Mouse (Mus musculus) NIH3T3 (cell line): Measurements from ENCODE around the gene Sugp2.

ENCODE experiments used
- DNase-seq: peaks from one replicate; pipeline ENCODE4 v3.0.0-alpha.2; 2012; ENCODE audit warnings: low read depth

Gene Sugp2

DNA sequence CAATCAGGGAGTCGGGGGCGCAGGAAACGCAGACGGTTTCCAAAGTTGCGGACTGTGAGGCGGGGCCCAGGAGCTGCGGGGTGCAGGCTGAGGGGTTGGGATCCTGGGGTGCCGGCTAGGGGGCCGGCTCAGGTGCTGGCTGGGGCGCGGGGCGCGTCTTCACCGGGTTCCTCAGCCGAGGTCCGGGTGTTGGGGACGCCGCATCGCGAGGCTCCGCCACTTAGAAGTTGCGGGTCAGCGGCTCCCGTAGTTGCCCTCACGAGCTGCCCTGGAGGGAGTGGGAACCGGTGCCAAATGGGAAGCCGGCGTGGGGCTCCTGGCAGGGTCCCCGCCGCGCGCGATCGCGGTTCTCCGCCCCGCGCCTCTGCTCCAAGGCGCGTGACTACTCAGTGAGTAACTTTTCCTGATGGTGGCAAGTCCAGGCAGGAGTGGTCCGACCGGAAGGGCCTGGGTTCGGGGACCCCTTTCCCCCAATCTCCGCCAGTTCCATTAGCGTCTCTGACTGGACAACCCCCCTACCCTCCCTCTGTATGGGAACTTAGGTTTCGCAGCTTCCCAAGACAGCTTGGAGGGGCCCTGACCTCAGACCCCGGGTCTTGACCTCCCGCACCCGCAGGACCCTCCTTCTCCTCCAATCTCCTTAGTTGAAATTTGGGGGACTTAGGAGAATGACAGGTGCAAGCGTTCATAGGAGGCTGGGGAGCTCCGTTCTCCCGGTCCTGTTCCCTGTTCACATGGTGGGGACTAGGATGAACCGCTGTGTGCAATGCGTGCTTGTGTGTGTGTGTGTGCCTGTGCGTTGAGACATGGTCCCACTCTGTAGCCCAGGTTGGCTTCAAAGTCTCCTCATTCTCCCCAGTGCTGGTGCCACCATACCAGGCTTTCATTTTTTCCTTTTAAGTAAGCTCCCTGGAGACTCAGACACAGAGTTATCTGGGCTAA lies 49.4 kb downstream of the Sugp2 start:
- peak; percentile 57 for DNase-seq

DNA sequence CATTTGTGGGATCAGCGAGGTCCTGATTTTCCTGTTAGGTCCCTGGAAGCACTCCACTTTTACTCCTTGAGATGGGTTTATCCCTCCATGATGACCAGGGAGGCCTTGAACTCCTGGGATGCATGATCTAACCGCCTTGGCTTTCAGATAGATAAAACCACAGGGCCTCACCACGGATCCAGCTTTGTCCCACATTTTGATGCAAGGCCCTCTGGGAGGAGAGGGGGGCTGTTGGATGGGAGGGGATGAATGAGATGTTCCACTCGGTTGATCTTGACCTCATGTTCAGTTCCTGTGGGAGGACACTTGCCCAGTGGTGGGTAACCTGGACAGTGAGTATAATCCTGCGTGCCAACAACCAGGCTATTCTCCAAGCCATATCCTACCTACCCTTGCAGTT lies 50.4 kb downstream of the Sugp2 start:
- DNase-seq, result no peak

DNA sequence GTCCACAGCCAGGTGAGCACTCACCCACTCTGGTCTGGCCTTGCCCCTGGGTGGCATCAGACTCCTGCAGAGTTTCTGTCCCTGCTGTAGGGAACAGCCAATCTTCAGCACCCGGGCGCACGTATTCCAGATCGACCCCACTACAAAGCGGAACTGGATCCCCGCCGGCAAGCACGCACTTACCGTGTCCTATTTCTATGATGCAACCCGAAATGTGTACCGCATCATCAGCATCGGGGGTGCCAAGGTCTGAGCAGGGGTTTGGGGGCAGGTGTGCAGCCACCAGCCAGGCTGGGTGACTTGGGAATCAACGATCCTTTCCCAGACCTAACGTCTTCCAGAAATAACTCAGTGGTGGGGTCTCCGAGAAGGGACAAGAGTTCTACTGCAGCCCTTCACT lies 51.3 kb downstream of the Sugp2 start:
- no peak for DNase-seq

DNA sequence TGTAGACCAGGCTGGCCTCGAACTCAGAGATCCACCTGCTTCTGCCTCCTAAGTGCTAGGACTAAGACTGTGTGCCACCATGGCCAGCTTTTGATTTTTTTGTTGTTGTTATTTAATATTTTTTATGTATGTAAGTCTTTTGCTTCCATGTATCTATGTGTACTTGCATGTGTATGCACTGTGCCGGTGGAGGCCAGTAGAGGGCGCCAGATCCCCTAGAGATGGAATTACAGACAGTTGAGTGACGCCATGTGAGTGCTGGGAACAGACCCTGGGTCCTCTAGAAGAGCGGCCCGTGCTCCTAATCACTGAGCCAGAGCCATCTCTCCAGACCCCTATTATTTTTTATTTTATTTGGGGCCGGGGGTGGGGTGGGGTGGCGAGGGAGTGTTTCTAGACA lies 52.7 kb downstream of the Sugp2 start:
- DNase-seq, result peak; percentile 28

DNA sequence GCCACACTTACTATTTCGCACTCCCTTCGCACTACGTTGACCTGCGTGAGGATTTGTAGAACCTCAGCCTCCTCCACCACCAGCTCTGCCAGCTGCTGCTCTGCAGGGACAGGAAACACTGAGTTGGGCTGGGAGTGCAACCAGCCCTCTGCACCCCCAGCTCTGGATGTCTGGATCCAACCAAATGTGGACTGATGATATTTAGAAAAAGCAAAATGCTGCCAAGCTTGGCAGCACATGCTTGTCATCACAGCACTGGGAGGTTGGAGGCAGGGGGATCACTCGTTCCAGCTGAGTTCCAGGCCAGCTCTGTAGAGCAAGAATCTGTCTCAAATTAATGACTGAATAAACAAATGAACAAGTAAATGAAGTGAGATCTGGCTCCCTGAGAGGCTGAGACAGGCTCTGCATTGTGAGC lies 60.0 kb downstream of the Sugp2 start:
- DNase-seq, result peak; percentile 66

DNA sequence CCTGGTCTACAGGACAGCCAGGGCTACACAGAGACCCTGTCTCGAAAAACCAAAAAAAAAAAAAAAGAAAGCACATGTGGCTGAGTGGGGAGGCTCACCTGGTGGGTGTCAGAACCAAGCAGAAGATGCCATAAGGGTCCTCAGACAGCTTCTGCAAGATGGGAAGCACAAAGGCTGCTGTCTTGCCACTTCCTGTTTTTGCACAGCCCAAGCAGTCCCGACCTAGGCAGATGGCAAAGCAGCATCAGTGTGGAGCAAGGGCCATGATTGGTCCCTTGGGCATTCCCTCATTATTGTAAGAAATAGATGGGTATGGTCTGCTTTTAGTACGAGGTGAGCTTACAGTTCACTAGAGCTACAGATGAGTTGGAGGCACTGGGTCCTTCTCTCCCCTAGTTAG lies 66.9 kb downstream of the Sugp2 start:
- no peak for DNase-seq

DNA sequence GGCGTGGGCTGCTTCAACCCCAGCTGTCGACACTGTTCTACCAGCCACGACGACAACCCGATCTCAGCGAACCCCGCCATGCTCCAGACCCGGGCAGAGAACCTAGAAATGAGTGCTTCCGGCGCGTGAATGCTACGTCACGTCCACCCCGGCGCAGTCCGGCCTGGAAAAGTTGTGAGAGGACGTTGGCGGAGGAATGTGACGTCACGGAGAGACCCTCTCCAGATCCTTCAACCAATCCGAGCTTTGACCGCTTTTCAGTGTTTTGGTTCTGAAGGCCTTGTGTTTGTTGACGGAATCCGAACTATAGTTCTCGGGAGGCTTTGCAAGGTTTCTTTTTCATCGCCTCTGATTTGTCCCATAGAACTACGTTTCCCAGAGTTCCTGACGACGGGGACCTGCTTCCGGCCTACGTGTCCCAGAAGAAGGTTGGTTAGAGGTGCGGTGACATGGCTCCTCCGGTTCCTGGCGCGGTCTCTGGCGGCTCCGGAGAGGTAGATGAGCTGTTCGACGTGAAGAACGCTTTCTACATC lies 68.4 kb downstream of the Sugp2 start, which contains the start of the genes Ddx49 and Cope:
Ddx49 (minus strand) TSS at position 132 of the 533 bp plus-strand sequence.
Cope (plus strand) TSS at position 161 of the 533 bp plus-strand sequence.
- peak; percentile 95 for DNase-seq

DNA sequence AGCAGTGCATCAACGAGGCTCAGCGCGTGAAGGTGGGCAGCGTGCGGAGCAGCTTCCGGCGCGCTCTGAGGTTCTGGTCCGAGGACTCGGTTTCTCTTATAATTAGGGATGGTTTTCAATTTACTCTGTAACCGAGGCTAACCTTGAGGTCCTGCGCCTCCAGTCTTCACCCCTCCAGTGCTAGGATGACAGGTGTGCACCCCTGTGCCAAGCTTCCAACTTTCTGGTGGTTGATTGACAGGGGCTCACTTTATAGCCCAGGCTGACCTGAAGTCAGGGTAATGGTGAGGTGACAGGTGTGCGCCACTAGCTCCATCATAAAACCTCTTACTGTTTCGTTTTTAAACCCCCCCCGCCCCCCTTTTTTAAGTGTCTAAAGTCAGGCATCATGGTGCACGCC lies 68.9 kb downstream of the Sugp2 start:
- no peak for DNase-seq

DNA sequence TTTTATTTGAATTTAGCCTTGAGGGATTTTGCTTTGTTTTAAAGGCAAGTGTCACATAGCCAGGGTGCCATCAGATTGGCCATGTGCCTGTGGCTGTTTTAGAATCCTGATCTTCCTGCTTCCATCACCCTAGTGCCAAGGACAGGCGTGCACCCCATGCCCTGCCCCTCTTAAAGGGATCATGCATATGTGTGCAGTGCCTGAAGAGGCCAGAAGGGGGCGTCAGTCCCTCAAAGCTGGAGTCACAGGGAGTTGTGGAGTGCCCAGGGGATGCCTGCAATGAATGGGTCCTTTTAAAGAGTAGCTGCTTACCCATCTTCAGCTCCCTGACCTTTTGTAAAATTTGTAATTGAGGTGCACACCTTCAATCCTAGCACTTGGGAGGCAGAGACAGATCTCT lies 75.3 kb downstream of the Sugp2 start:
- peak; percentile 69 for DNase-seq

DNA sequence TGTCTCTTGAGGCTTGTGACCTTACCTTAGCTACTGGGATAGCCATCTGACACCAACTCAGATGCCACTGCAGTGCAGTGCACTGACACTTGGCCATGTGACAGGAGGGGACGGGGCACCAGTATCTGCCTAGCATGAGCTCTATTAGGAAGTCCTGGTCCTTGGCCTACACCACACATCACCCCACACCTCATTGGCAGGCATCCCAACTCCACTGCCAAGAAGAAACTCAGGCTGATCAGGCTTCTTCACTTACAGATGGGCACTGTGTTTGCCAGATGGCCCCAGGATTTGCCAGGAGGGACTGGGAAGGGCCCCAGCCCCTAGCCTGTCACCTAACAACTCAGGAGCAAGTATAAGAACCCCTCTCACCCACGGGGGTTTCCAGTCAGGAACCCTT lies 79.4 kb downstream of the Sugp2 start:
- peak; percentile 43 for DNase-seq

DNA sequence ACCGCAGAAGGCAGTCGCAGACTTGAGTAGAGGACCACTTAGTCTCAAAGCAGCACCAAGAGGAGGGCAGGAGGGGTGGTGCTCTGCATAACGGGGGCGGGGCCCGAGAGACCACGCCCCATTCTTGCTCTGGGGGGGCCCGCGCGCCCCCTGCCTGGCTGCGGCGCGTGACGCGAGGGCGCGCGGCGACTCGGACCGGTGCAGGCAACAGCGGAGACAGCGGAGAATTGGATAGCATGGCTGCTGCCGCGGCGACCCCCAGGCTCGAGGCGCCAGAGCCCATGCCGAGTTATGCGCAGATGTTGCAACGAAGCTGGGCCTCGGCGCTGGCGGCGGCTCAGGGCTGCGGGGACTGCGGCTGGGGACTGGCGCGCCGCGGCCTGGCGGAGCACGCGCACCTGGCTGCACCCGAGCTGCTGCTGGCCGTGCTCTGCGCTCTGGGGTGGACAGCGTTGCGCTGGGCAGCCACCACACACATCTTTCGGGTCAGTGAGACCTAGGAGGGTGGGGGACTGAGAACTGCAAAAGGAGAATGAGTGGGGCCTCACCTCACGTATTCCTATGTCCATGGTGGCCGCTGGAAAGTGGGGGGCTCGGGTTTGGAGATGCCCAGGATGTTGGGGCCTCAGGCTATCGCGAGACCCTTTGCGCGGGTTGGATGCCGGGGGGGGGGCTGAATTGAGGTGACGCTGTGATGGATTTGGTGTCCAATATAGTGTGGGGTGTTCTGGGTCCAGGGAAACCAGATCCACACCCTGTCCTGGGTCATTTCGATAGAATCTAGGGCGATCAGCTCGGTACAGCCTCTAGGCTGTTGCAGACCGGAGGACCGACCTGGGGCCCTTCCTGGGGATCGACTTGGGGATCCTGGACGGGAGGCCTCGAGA lies 81.8 kb downstream of the Sugp2 start, which contains the start of gene Cers1:
Cers1 (plus strand) TSS at position 152 of the 887 bp plus-strand sequence.
- DNase-seq, result peak; percentile 78

DNA sequence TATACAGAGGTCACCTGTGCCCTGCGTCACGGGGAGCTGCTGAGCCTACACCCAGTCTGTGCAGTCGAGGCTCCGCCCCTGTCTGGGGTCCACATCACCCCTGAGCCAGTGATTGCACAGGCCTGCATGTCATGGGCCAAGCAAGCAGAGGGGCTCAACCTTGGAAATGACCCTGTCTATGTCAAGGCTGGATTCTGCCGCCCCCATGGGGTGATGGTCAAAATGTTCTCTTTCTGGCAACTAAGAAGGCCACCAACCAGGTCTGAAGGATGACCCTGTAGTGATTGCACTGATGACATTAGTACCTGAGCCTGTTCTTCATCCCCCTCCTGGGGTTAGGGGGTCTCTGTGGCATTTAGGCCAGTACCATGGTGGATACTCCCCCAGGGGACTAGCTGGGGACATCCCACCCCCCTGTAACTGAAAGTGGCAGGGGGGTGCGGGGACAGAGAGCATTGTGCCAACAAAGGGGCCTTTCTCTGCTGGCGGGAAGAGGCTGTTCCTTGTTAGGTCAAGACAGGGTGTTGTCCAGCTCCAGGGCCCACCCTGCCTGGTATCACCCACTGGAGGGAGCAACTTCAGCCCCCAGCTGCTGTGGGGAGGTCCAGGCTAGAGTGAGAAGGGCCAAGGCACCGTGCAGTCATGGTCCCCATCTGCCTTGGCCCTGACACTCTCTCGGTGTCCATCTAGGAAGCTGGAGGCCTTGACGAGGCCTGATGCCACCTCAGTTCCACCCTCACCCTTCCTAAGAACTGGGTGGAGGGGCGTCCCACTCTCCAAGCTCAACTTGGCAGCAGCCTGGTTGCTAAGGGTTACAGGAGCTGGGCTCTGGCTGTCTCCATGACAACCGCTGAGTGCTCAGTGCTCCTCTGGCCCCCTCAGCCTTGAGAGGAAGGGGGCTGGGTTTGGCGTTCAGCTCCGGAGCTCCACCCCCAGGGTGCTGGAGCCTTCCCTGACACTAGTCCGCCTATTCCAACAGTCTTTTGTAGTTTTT lies 82.8 kb downstream of the Sugp2 start:
- DNase-seq, result peak; percentile 43

DNA sequence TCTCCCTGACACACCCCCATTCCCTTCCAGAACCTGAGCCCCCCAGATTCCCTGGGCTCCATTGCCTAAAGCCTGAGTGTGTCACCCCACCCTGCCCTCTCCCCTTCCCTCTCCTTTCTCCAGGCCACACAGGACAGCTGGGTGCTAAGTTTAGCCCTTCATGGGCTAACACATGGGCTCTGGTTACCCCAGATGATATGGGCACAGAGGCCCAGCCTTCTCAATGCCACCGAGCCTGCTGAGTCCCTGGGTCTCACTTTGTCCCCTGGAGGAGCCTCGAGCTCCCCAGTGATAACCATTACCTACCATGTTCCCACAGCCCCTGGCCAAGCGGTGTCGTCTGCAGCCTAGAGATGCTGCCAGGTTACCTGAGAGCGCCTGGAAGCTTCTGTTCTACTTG lies 83.8 kb downstream of the Sugp2 start:
- no peak for DNase-seq

DNA sequence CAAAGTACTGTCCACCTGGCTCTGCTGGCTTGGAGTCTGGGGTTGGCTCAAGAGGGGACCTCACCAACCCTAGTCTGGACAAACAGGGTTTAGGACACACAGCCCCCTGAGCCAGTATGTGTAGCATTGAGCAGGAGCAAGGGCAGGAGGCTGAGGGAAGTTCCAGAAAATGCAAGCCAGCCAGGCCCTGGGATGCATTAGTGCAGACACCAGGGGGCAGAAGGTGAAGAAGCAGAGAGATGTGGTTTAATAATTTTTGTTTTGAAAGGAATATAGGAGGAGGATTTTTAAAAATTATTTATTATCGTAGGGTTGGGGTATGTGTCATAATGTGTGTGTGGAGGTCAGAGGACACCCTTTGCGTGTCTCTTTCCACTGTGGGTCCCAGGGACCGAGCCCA lies 89.7 kb downstream of the Sugp2 start:
- peak; percentile 60 for DNase-seq

DNA sequence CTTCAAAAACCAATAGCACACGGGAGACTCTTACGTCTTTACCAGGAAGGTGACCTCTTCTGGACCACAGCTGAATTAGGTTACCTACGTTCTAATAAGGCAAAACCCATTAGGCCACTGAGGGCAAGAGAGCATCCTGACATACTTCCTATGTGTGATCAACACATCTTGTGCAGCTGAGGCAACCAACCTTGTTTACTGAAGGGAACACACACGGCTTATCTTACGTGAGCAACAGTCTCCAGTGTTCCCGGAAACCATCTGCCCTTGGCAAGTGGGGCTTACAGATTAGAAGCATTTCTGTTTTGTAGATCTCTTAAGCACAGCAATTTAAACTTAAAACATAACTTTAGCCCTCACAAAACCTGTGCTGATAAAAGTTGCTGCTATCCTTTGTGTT lies 93.5 kb downstream of the Sugp2 start:
- DNase-seq, result no peak

DNA sequence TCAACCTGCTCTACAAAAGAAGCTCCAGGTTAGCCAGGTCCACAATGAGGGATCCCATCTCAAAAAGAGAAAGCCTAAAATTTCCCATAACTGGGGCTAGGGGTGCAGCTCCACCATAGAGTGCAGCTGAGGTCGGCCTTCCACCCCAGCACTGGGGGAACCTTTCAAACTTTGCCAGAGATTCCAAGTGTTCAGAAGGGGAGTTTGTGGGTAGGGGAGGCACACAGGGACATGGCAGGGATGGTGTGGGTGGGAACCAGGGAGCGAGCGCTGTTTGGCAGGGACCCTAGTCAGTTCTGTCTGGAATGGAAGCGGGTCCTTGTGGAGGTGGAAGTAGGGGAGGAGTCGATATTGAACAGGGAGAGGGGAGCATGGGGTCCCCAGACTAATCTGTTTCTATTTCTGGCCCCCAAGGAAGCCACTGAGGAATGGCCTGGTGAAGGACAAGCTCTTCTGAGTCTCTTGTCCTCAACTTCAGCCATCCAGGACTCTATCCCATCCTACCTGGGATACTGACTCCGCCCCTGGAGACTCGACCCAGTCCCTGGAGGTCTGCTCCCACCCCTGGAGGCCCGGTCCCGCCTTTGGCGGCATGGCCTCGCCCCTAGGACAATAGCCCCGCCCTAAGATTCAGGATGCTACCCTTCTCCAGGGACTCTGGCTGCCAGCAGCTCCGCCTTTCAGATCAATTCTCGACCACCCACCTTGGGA lies 95.3 kb downstream of the Sugp2 start, which contains the start of gene Gdf1:
Gdf1 (plus strand) TSS at position 694 of the 711 bp plus-strand sequence.
- no peak for DNase-seq
